Mouse (Mus musculus) limb, embryonic 11.5 days (tissue): Measurements from ENCODE around the gene Klf5. TPM values are rescaled to one million over a fixed set of nuclear protein-coding genes. Genes with fewer than 3 reads are reported as not detected.

ENCODE experiments used
- ATAC-seq: fragments of 200-750 bp; cut with Nextera tagmentation; 2 replicates; pipeline ENCODE4 v1.8.0; 2017; ENCODE audit warnings: low read depth; ENCODE audit not compliant: insufficient number of reproducible peaks, low FRiP score, low TSS enrichment
- DNase-seq: peaks from one replicate; pipeline ENCODE4 v3.0.0-alpha.2; 2015; ENCODE audit warnings: low spot score
- H3K27ac ChIP-seq: fragments of 300-500 bp; sonication (generic); replicated peaks from 2 replicates; pipeline ENCODE4 v1.5.1; 2014; ENCODE audit warnings: low read depth, mild to moderate bottlenecking, low read length
- H3K27me3 ChIP-seq: fragments of 300-500 bp; sonication (generic); 2 replicates; pipeline ENCODE4 v1.6.1; 2014; ENCODE audit warnings: mild to moderate bottlenecking, low read length, mixed read lengths; ENCODE audit not compliant: control insufficient read depth, insufficient read depth
- H3K36me3 ChIP-seq: fragments of 300-500 bp; sonication (generic); 2 replicates; pipeline ENCODE4 v1.6.1; 2014; ENCODE audit warnings: mild to moderate bottlenecking, low read length, moderate library complexity, mixed read lengths; ENCODE audit not compliant: control insufficient read depth, insufficient read depth
- H3K4me1 ChIP-seq: fragments of 300-500 bp; sonication (generic); 2 replicates; pipeline ENCODE4 v1.6.1; 2014; ENCODE audit warnings: low read length, mixed read lengths; ENCODE audit not compliant: control insufficient read depth, insufficient read depth
- H3K4me2 ChIP-seq: fragments of 300-500 bp; sonication (generic); 2 replicates; pipeline ENCODE4 v1.6.1; 2014; ENCODE audit warnings: low read depth, mild to moderate bottlenecking, moderate library complexity; ENCODE audit not compliant: severe bottlenecking
- H3K4me3 ChIP-seq: fragments of 300-500 bp; sonication (generic); 2 replicates; pipeline ENCODE4 v1.5.1; 2014; ENCODE audit warnings: low read depth, low read length
- H3K9ac ChIP-seq: fragments of 300-500 bp; sonication (generic); 2 replicates; pipeline ENCODE4 v1.6.1; 2014; ENCODE audit warnings: mild to moderate bottlenecking, low read length
- H3K9me3 ChIP-seq: fragments of 300-500 bp; sonication (generic); 2 replicates; pipeline ENCODE4 v1.6.1; 2016; ENCODE audit warnings: low read length; ENCODE audit not compliant: control insufficient read depth
- WGBS: fragments of 180-500 bp; shearing (Covaris S2); extraction: QIAGEN DNeasy Blood & Tissue Kit; methylation state at CpG from one replicate; pipeline ENCODE4 v1.1.7; 2014; 5-methylcytosine and 5-hydroxymethylcytosine counted together
- polyA plus RNA-seq: library from polyadenylated mRNA; unstranded; fragments of >200 nt; fragmentation: Nextera tagmentation; extraction: Ambion mirVana; gene quantifications from 2 replicates; pipeline ENCODE4 v1.2.1, GENCODE M21; 2014

Klf5 gene
- polyA plus RNA-seq, 1 experiment from 2014 or later, result 3.9 TPM

DNA sequence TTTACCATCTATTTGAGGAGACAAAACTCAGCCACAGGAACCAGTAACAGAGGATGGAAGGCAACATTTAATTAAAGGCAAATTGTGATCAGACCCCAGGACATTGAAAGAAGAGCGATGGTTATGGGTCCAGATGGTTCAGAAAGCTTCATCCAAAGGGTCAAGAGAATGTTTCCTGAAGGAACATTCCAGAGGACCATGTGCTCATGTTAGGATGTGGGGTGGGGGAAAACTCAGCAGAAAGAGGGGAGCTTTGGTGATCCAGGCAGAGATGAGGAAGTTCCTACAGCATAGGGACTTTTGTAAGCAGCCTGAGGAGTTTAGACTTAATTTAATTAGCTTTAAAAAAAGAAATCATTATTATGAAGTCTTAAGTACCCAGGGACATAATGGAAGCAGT is 42.2 kb downstream of the Klf5 start:
- DNase-seq (no peak), ATAC-seq (no peak)
- Histone ChIP-seq H3K9ac (no peak overlapping the region), H3K4me1 (no peaks in the 10 kb centered on the region), H3K27me3 (no peaks in the 10 kb centered on the region), H3K27ac (no peak overlapping the region), H3K4me2 (no peak overlapping the region), H3K4me3 (no peak overlapping the region), H3K9me3 (no peaks in the 10 kb centered on the region), H3K36me3 (no peaks in the 10 kb centered on the region)
- 78% methylated on average over 1 of the region's 1 CpGs for WGBS

DNA sequence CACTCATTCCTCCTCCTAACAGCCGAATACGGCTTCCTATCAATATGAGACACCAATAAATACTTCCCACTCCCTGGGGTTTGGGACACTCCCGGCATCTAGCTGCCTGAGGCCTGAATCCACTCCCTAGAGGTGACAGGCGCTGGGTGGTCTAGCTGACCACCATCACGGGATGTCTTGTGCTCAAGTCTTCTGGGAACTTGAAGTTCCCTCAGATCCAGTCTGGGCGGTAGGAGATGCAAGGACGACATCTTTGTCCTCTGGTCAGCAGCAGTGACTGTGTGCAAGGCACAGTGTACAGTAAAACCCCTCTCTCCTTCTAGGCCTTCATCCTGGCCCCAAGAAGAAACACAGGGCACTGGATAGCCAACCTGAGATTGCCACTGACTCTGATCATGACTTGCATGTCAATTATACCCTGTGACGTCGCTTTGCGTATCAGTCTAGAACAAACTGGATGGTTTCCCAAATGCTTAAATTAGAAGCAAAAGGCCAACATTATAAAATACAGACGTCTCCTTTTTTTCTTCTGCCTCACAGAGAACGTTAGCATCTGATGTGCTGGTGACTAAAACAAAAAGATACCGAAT is 49.8 kb downstream of the Klf5 start:
- DNase-seq (no peak), ATAC-seq (no peak)
- WGBS, result 58% methylated on average over 13 of the region's 13 CpGs

DNA sequence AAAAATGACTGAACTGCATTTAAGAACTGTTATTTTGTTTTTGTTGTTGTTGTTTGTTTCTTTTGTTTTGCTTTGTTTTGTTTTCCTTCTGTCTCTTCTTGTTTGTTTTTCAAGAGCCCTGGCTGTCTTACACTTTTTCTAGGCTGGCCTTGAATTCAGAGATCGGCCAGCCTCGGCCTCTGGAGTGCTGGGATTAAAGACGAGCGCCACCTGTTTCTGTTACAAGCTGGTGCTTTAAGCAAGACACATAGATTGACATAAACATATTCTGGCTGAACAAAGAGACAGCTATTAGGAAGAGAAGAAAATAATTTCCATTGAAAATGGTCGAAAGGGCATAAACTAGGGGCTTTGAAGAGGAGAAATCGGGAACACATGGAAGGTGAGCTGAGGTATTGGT is 51.1 kb downstream of the Klf5 start:
- H3K27ac ChIP-seq, result no peak overlapping the region
- H3K9ac ChIP-seq, result no peak overlapping the region
- ATAC-seq (no peak), DNase-seq (no peak)
- H3K4me2 ChIP-seq, result no peak overlapping the region
- H3K36me3 ChIP-seq, result no peaks in the 10 kb centered on the region
- H3K27me3 ChIP-seq, result no peaks in the 10 kb centered on the region
- H3K4me3 ChIP-seq, result no peak overlapping the region
- H3K9me3 ChIP-seq, result no peaks in the 10 kb centered on the region
- H3K4me1 ChIP-seq, result no peaks in the 10 kb centered on the region
- WGBS, result 80% methylated on average over 6 of the region's 6 CpGs

More for the DNA sequence above, 49.8 kb downstream of the Klf5 start:
- Histone ChIP-seq H3K4me2 (no peak overlapping the region), H3K4me1 (no peaks in the 10 kb centered on the region), H3K27me3 (no peaks in the 10 kb centered on the region), H3K4me3 (no peak overlapping the region), H3K27ac (no peak overlapping the region), H3K9me3 (no peaks in the 10 kb centered on the region), H3K36me3 (no peaks in the 10 kb centered on the region), H3K9ac (no peak overlapping the region)

DNA sequence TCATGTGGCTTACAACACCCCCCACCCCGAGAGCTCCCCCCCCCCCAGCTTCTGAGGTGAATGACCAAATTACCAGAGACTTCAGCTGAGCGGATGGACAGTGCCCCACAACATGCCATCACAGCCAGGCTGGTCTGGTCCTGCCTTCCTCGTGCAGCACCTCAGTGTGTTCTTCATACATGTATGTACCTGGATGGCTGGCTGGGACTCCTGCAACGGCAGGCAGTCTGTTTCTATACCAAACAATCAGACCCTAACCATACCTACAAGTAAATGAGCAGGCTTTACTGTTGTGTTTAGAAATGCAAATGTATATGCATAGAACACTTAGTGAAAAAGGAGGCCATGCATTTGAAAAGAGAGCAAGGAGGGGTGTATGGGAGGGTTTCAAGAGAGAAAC is 54.5 kb downstream of the Klf5 start:
- Histone ChIP-seq H3K27ac (no peak overlapping the region), H3K4me2 (no peak overlapping the region), H3K4me3 (no peak overlapping the region), H3K9me3 (no peaks in the 10 kb centered on the region), H3K27me3 (no peaks in the 10 kb centered on the region), H3K4me1 (no peaks in the 10 kb centered on the region), H3K36me3 (no peaks in the 10 kb centered on the region), H3K9ac (no peak overlapping the region)
- DNase-seq (no peak), ATAC-seq (no peak)
- WGBS, result 70% methylated on average over 4 of the region's 4 CpGs

DNA sequence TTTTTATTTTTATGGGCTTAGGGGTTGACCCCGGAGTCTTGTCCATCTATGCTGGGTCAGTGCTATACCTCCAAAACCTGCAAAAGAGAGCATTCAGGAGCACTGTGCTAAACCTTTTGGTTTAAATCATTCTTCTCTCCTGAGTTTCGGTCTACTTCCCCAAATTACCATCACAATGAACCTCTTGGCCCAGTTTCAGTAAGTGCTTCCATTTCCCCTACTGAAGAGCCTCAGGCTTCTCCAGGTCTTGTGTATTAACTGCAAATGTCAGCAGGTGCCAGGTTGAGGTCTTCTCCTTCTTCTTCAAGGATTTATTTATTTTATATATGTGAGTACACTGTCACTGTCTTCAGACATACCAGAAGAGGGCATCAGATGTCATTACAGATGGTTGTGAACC is 55.6 kb downstream of the Klf5 start:
- Histone ChIP-seq H3K27ac (no peak overlapping the region), H3K4me1 (no peaks in the 10 kb centered on the region), H3K4me2 (no peak overlapping the region), H3K4me3 (no peak overlapping the region), H3K9me3 (no peaks in the 10 kb centered on the region), H3K27me3 (no peaks in the 10 kb centered on the region), H3K9ac (no peak overlapping the region), H3K36me3 (no peaks in the 10 kb centered on the region)
- ATAC-seq, result no peak
- WGBS, result 83% methylated on average over 2 of the region's 2 CpGs
- no peak for DNase-seq

DNA sequence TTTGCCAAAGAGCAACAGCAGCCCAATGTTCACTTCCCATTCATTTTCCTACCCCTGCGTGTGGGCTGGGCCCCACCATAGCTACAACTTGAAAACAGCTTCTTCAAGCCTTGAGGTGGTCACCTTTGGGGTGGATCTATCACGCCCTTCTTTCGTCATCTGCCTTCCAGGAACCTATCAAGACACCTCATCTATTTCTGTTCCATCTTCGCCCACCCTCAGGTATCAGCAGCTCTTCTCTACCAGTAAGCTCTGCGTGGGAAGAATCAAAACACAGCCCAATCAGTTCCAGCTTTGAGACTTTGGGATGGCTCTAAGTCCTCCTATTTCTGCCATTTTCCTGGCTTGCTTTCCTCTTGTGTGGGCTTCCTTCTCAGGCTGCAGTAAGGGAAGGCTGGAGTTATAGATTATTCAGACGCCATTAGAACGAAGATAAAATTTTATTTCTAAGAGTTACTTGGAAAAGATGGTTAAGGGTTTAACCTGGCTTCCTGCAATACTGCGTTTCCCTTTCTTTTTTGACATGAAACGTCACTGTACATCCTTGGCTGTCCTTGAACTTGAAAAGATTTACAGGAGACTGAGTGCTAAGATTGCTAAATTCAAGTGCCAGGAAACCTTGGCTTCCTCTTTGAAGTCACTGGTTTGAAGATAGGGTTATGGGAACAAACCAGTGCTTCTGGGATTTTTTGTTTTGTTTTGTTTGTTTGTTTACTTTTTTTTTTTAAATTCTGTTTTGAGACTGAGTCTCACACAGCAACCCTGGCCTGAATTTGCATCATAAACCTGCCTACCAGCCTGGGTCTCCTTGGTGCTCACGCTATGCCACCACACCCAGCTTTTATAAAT is 56.5 kb downstream of the Klf5 start:
- DNase-seq (no peak), ATAC-seq (no peak)
- H3K4me2 ChIP-seq, result no peak overlapping the region
- no peak overlapping the region for H3K9ac ChIP-seq
- H3K36me3 ChIP-seq, result no peaks in the 10 kb centered on the region
- H3K4me1 ChIP-seq, result no peaks in the 10 kb centered on the region
- H3K27me3 ChIP-seq, result no peaks in the 10 kb centered on the region
- no peaks in the 10 kb centered on the region for H3K9me3 ChIP-seq
- H3K27ac ChIP-seq, result no peak overlapping the region
- 92% methylated on average over 10 of the region's 10 CpGs for WGBS
- no peak overlapping the region for H3K4me3 ChIP-seq

DNA sequence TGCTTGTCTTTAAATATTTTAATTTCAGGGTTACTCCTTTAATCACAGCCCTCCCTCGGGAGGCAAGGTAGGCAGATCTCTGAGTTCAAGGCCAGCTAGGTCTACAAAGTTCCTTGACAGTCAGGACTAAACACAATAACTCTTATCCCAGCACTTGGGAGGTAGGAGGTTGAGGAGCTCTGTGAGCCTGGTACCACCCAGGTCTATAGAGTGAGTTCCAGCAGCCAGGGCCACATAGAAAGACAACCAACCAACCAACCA is 57.0 kb downstream of the Klf5 start:
- no peak overlapping the region for H3K4me2 ChIP-seq
- DNase-seq (no peak), ATAC-seq (no peak)
- 82% methylated on average over 1 of the region's 1 CpGs for WGBS
- no peak overlapping the region for H3K9ac ChIP-seq
- H3K27ac ChIP-seq, result no peak overlapping the region
- no peak overlapping the region for H3K4me3 ChIP-seq
- no peaks in the 10 kb centered on the region for H3K4me1 ChIP-seq
- H3K9me3 ChIP-seq, result no peaks in the 10 kb centered on the region
- H3K36me3 ChIP-seq, result no peaks in the 10 kb centered on the region
- H3K27me3 ChIP-seq, result no peaks in the 10 kb centered on the region

DNA sequence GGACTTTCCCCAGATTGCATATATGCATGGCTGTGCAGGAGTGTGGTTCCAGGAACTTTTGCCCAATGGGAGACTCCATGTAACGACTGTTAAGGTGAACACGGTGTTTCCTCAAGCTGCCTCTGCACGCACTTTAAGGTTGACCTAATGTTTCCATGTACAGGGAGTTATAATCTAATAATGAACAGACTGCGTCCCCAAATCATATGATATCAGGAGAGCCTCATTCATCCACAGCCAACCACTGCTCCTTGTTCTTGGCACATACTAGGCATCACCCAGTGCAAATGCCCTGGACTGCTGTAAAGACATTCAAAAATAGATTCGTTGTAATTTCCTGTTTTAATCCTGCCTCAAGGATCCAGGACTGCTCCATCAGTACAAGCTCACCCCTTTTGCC is 64.5 kb downstream of the Klf5 start:
- no peak overlapping the region for H3K4me3 ChIP-seq
- ATAC-seq, result no peak
- DNase-seq, result no peak
- H3K4me1 ChIP-seq, result no peaks in the 10 kb centered on the region
- H3K4me2 ChIP-seq, result no peak overlapping the region
- no peaks in the 10 kb centered on the region for H3K27me3 ChIP-seq
- 92% methylated on average over 5 of the region's 5 CpGs for WGBS
- no peak overlapping the region for H3K9ac ChIP-seq
- no peaks in the 10 kb centered on the region for H3K9me3 ChIP-seq
- H3K36me3 ChIP-seq, result no peaks in the 10 kb centered on the region
- no peak overlapping the region for H3K27ac ChIP-seq
